Mouse (Mus musculus): Measurements from ENCODE around the gene Hoxa7. TPM values are rescaled to one million over a fixed set of nuclear protein-coding genes. Genes with fewer than 3 reads are reported as not detected.

The Hoxa7 gene
- total and polyA plus RNA-seq, 3 experiments: 0.17 TPM; not detected in 2

- H3K27me3 ChIP-seq (ENCODE audit: control insufficient read depth in 1 of 2, insufficient read depth in 2 of 2, low read length in 2 of 2): no peaks in the 10 kb centered on the region
Measured at GRCm38 (mm10) chr6:52259081-52259790, 37.6 kb upstream of the Hoxa7 start.

GRCm38 (mm10) chr6:52256956-52257355 is 35.3 kb upstream of the Hoxa7 start:
- peak; percentile 73 for DNase-seq (ENCODE audit: low read depth, low spot score)
- no peaks in the 10 kb centered on the region for H3K9me3 ChIP-seq (replicated peaks; ENCODE audit: insufficient read depth, low read length)
- H3K27ac ChIP-seq (ENCODE audit: control insufficient read depth, low read depth, low read length): no peak overlapping the region
- H3K4me3 ChIP-seq (ENCODE audit: control insufficient read depth in 1 of 2, insufficient read depth in 1 of 2, low read depth in 2 of 2, low read length in 2 of 2): no peak overlapping the region
- no peak overlapping the region for H3K9ac ChIP-seq (ENCODE audit: control insufficient read depth, low read depth, low read length, poor library complexity, severe bottlenecking)
- H3K4me1 ChIP-seq (ENCODE audit: control insufficient read depth in 1 of 2, insufficient read depth in 2 of 2, low read length in 2 of 2): no peaks in the 10 kb centered on the region
- no peaks in the 10 kb centered on the region for H3K36me3 ChIP-seq (ENCODE audit: control insufficient read depth in 1 of 2, insufficient read depth in 2 of 2, low read length in 2 of 2)
- H3K79me2 ChIP-seq (ENCODE audit: control insufficient read depth, insufficient read depth, low read length, poor library complexity): no peaks in the 10 kb centered on the region
- H3K27me3 ChIP-seq (ENCODE audit: control insufficient read depth in 1 of 2, insufficient read depth in 2 of 2, low read length in 2 of 2): no peaks in the 10 kb centered on the region
- TF ChIP-seq GATA1 (IDR thresholded peaks at IDR 0.05; ENCODE audit: low read depth, low read length): no peak
- TF ChIP-seq ZC3H11A (IDR thresholded peaks at IDR 0.05; ENCODE audit: low read depth, low read length): peak; percentile 93
- no peak for TF ChIP-seq NRF1 (IDR thresholded peaks at IDR 0.05; ENCODE audit: insufficient read depth, low read depth, low read length, poor library complexity, severe bottlenecking)
- TF ChIP-seq POLR2AphosphoS2 (IDR thresholded peaks at IDR 0.05; ENCODE audit: low read length): no peak
- TF ChIP-seq SMC3 (IDR thresholded peaks at IDR 0.05; ENCODE audit: low read depth, low read length): peak; percentile 96
- TF ChIP-seq RAD21 (IDR thresholded peaks at IDR 0.05; ENCODE audit: low read depth, low read length): peak; percentile 97
- no peak for TF ChIP-seq USF2 (IDR thresholded peaks at IDR 0.05; ENCODE audit: borderline replicate concordance in 1 of 2, insufficient read depth in 1 of 2, low read depth in 1 of 2, low read length in 2 of 2)
- TF ChIP-seq MAFK (IDR thresholded peaks at IDR 0.05; ENCODE audit: borderline replicate concordance, low read depth, low read length): no peak
- no peak for TF ChIP-seq POLR2AphosphoS5 (IDR thresholded peaks at IDR 0.05; ENCODE audit: borderline replicate concordance, low read depth, low read length)
- no peak for TF ChIP-seq MYC (IDR thresholded peaks at IDR 0.05; ENCODE audit: low read depth, low read length)
- TF ChIP-seq CTCF (IDR thresholded peaks at IDR 0.05 in 2 of 3, conservative IDR thresholded peaks at IDR 0.05 in 1 of 3; ENCODE audit: control insufficient read depth in 1 of 3, insufficient read depth in 1 of 3, low read depth in 2 of 3, low read length in 3 of 3, poor library complexity in 1 of 3, severe bottlenecking in 1 of 3): peak; percentile 37 to 90 (median 79)

More at GRCm38 (mm10) chr6:52259081-52259790, 37.6 kb upstream of the Hoxa7 start:
- Histone ChIP-seq H3K27ac (ENCODE audit: control insufficient read depth, low read depth, low read length) (no peak overlapping the region), H3K36me3 (ENCODE audit: control insufficient read depth in 1 of 2, insufficient read depth in 2 of 2, low read length in 2 of 2) (no peaks in the 10 kb centered on the region), H3K4me1 (ENCODE audit: control insufficient read depth in 1 of 2, insufficient read depth in 2 of 2, low read length in 2 of 2) (no peaks in the 10 kb centered on the region), H3K4me3 (ENCODE audit: control insufficient read depth in 1 of 2, insufficient read depth in 1 of 2, low read depth in 2 of 2, low read length in 2 of 2) (no peak overlapping the region), H3K9me3 (replicated peaks; ENCODE audit: insufficient read depth, low read length) (no peaks in the 10 kb centered on the region), H3K9ac (ENCODE audit: control insufficient read depth, low read depth, low read length, poor library complexity, severe bottlenecking) (no peak overlapping the region), H3K79me2 (ENCODE audit: control insufficient read depth, insufficient read depth, low read length, poor library complexity) (no peaks in the 10 kb centered on the region)
- TF ChIP-seq POLR2AphosphoS2 (IDR thresholded peaks at IDR 0.05; ENCODE audit: low read length): no peak
- no peak for TF ChIP-seq MAZ (IDR thresholded peaks at IDR 0.05; ENCODE audit: low read depth, low read length)
- no peak for TF ChIP-seq KAT2A (conservative IDR thresholded peaks at IDR 0.05; ENCODE audit: low read depth, low read length)
- no peak for TF ChIP-seq CHD2 (IDR thresholded peaks at IDR 0.05; ENCODE audit: low read length)
- no peak for TF ChIP-seq MXI1 (IDR thresholded peaks at IDR 0.05; ENCODE audit: low read depth, low read length)
- TF ChIP-seq SMC3 (IDR thresholded peaks at IDR 0.05; ENCODE audit: low read depth, low read length): no peak
- TF ChIP-seq UBTF (IDR thresholded peaks at IDR 0.05; ENCODE audit: borderline replicate concordance, insufficient read depth, low read depth, low read length): no peak
- no peak for TF ChIP-seq EP300 (IDR thresholded peaks at IDR 0.05; ENCODE audit: low read depth in 1 of 2, low read length in 2 of 2)
- no peak for TF ChIP-seq CTCF (IDR thresholded peaks at IDR 0.05 in 2 of 3, conservative IDR thresholded peaks at IDR 0.05 in 1 of 3; ENCODE audit: control insufficient read depth in 1 of 3, insufficient read depth in 1 of 3, low read depth in 2 of 3, low read length in 3 of 3, poor library complexity in 1 of 3, severe bottlenecking in 1 of 3)
- TF ChIP-seq GABPA (IDR thresholded peaks at IDR 0.05; ENCODE audit: low read depth, low read length): no peak
- no peak for TF ChIP-seq MAX (IDR thresholded peaks at IDR 0.05; ENCODE audit: low read length)
- TF ChIP-seq E2F4 (IDR thresholded peaks at IDR 0.05; ENCODE audit: borderline replicate concordance, low read depth, low read length): no peak
- no peak for TF ChIP-seq CHD1 (IDR thresholded peaks at IDR 0.05; ENCODE audit: low read depth, low read length)
- TF ChIP-seq ZC3H11A (IDR thresholded peaks at IDR 0.05; ENCODE audit: low read depth, low read length): no peak
- no peak for TF ChIP-seq USF1 (IDR thresholded peaks at IDR 0.05; ENCODE audit: low read depth, low read length)
- TF ChIP-seq TBP (IDR thresholded peaks at IDR 0.05; ENCODE audit: low read depth, low read length): no peak
- TF ChIP-seq ZNF384 (IDR thresholded peaks at IDR 0.05; ENCODE audit: low read depth, low read length): no peak
- no peak for TF ChIP-seq MAFK (IDR thresholded peaks at IDR 0.05; ENCODE audit: borderline replicate concordance, low read depth, low read length)
- no peak for TF ChIP-seq ZMIZ1 (IDR thresholded peaks at IDR 0.05; ENCODE audit: low read depth, low read length)
- no peak for DNase-seq (ENCODE audit: low read depth, low spot score)
